Mouse (Mus musculus): ENCODE measurements around the gene Gm28897. TPM values are rescaled to one million over a fixed set of nuclear protein-coding genes. Genes with fewer than 3 reads are reported as not detected.

The Gm28897 gene
- not detected in 2 replicates for polyA plus RNA-seq (2015; fragmentation: Nextera tagmentation; extraction: Ambion mirVana)

DNA sequence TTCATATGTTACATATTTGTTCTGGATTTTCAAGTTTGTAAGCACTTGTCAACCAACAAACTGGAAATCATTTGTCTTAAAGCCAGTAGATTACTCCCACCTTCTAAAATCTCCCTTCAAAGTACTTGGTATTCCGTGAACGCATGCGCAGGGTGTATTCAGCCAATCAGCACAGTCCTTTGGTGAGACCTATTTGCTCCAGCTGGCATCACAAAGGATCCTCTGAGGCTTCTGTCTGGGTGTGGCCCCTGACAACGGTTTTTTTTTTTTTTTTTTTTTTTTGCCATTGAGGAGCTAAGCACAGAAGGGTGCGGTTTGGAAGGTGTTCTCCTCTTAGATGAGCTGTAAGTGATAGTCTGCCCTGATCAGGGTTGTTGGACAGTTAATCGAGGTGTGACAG lies at the start of gene Gm28897:
TSS of gene Gm28897 (plus strand) at position 301 of the 400 bp plus-strand sequence.

Data from urinary bladder, postnatal 0 days (tissue).